Mouse (Mus musculus) T-helper 1 cell (primary cell): ENCODE measurements around the gene Zfp804b.
"Not testable (repeated sequence)": the region's sequence is repeated elsewhere in the genome, so short reads cannot be mapped to it uniquely, and the experiment has no call there.

Experiments used
- in situ Hi-C: fragments of 300-600 bp; cut with MboI, MseI; formaldehyde crosslinking; loops from one replicate; pipeline ENCODE4 v1.15.1; 2025; ENCODE audit warnings: high pct_unique_total_duplicates

Zfp804b gene

GRCm38 (mm10) chr5:7344145-7345010 is at the start of gene Zfp804b:
Gene Zfp804b, minus strand, starts transcription at chr5:7344756.
- in situ Hi-C loops = no loop called here

GRCm38 (mm10) chr5:7364616-7365015 is 20.1 kb upstream of the Zfp804b start:
- in situ Hi-C loops = not testable (repeated sequence)

GRCm38 (mm10) chr5:7345011-7345389 is 444 bp upstream of the Zfp804b start:
- in situ Hi-C loops = no loop called here

DNA sequence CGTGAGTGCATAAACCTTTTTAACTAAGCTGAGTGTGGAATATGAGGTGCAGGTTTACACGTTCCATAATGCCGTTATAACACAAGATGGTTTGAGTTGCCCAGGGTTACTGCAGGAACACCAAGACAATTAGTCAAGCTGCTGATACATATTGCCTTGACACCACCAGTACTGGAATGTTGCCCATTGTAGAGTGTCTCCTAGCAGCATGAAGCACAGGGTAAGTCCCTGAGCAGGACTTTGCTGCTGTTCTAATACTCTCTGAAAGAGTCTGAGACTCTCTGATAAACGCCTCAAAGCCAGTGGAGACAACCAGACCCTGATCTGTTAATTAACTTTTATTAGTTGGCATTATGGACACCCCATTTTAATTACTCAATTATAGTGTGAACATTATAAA is 19.0 kb downstream of the Zfp804b start:
- in situ Hi-C loops = no loop called here

DNA sequence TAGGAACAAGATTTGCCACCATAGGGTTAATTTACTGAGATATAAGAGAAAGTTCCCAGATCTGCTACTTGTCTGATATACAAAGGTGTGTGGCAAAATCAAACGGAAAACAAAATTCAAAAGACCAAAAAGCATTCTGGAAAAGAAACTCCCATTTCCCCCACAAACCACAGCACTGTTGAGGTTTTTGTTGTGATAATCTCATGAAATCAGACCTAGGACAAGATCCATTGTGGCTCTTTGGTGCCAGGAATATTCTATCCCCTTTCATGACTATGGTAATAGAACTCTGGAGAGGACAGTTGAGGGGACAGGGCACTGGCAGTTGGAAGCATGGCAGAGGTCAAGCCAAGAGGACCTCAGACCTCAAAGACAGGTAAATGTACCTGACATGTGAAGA is 40.7 kb downstream of the Zfp804b start, which contains the start of gene Tex47:
Tex47 (plus strand) TSS at position 301 of the 400 bp plus-strand sequence.
- in situ Hi-C loops = no loop called here

DNA sequence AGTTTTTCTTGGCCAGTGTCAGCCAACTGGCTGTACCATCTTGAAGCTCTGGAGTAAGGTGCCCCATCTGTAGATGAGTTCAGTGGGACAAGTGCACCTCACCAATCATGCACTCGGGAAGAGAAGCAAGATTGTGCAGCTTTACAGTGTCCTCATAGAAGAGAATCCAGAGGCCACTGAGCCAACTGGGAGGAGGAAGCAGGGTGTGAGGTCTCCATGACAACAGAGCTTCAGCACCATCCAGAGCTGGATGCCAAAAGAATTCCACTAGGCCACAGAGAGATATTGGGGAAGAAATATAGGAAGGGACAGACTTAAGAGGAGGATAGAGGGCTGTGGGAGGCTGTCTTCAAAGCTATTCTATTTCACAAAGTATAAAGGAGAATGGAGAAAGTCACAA is 41.6 kb downstream of the Zfp804b start:
- in situ Hi-C loops = no loop called here

DNA sequence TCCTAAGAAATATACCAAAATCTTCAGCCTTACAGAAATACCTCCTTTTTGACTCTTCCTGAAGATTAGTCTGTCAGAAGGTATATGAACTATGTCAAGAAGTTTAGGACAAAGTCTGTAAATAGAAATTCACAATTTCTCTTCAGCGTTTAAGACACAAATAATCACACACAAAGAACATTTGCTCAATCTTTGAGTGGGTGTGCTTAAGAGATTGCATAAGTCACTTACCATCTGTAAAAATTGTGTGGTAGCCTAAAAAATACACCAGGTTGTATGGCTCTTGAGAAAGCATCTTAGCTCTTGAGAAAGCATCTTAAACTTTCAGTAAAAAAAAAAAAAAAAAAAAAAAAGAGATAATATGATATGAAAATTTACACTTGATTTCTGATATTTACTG is 60.2 kb downstream of the Zfp804b start:
- in situ Hi-C loops = no loop called here

DNA sequence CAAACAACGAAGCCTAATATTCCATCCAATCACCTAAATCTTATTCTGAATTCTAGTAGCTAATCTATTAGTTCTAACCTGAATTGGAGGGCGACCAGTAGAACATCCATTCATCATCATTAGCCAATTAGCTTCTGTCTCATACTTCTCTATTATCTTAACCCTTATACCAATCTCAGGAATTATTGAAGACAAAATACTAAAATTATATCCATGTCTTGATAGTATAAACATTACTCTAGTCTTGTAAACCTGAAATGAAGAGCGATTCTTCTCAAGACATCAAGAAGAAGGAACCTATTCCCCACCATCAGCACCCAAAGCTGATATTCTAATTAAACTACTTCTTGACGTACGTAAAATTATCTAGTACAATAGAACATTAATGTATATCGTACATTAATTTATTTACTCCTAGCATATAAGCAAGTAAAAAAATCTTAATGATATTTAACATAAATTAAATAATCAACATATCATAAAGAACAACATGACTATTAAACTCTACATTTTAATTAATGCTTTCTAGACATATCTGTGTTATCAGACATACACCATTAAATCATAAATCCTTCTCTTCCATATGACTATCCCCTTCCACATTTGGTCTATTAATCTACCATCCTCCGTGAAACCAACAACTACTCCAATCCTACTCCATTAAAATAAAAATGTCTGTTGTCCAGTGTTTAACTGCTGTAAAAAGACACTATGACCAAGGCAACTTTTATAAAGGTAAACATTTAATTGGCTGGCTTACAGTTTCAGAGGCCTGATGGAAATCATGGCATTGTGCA is 67.7 kb downstream of the Zfp804b start:
- in situ Hi-C loops = no loop called here

- in situ Hi-C loops = no loop called here
These were observed 167.0 kb downstream of the Zfp804b start for GRCm38 (mm10) chr5:7177589-7177988.

- in situ Hi-C loops = no loop called here
These were observed 204.9 kb downstream of the Zfp804b start for GRCm38 (mm10) chr5:7139658-7140057.

- in situ Hi-C loops = no loop called here
These were observed 242.2 kb downstream of the Zfp804b start for GRCm38 (mm10) chr5:7102387-7102786.

DNA sequence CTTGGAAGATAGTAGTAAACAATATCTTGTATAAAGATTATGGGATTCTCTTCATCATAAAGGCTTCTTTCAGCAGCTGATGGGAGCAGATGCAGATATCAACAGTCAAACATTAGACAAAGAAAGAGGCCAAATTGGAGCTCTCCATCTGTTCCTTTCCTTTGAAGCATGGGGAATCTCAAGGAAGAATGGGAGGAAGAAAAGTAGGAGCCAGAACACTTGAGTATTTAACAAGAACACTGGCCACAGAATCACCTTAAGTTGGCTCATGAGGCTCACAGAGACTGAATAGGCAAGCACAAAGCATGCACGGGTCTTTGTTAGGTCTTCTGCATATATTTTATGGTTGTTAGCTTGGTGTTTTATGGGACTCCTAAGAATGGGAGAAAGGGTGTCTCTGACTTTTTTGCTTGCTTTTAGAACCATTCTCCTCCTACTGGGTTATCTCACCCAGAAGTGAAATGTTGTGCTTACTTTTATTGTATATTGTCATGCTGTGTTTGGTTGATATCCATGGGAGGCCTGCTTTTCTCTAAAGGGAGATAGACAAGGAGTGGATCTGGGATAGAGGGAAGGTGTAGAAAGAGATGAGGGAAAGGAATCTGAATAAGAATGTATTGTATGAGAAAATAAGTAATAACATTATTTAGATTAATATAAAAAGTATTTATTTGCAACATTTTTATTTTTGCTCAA is 270.5 kb downstream of the Zfp804b start:
- in situ Hi-C loops = no loop called here

DNA sequence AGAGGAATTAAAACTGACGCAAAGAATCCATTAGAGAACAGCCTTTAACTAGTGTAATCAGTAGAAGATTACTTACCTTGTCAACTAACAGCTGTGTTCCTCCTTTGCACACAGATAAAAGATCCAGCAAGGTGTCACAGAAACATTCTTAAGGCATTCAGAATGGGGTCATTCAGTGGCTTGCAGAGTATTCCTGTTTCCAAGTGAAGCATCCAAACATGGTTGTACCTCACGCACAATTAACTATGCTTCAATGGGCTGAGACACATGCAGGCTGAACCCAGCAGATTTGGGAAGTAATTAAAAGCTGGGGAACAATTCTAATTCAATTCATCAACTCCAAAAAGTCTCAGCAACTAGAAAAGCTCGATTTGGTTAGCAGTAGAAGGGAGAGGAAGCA is 337.1 kb downstream of the Zfp804b start:
- in situ Hi-C loops = loop anchor here (10.0 kb wide), 1 partner anchor 467 kb away; no protein-coding TSS in a partner anchor

DNA sequence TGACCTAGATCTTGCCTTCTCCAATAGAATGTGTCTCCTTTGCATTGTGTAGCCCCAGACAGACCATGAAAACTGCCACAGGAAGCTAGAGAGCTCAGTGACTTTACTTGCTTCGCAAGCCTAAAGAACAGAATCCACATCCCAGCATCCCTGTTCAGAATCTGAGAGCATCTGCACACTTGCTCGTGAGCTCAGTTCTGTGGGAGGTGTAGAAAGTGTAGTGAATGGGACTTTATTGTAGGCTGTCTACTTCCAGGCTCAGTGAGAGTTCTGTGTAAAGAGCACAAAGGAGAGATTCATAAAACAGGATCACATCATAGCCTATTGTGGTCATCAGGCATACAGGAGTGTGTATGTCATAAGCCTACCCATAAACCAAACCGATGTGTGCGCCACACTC is 360.6 kb downstream of the Zfp804b start:
- in situ Hi-C loops = no loop called here

DNA sequence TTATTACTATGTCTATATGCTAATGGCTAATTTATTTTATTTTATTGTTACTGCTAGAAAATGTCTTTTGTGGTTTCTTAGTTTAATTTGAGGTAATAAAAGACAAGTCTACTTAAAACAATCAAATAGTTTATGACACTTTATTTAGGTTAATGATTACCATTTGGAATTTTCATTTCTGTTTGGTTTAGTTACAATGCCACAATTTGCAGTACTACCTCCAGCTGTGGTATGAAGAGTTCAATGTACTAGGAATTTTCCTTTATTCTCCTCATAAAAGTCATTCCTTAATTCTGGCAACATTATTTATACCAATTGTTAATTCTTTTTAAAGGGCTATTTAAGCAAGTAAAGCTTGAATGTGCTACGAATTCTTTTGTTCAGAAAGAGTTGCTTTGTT is 409.7 kb downstream of the Zfp804b start:
- in situ Hi-C loops = no loop called here

DNA sequence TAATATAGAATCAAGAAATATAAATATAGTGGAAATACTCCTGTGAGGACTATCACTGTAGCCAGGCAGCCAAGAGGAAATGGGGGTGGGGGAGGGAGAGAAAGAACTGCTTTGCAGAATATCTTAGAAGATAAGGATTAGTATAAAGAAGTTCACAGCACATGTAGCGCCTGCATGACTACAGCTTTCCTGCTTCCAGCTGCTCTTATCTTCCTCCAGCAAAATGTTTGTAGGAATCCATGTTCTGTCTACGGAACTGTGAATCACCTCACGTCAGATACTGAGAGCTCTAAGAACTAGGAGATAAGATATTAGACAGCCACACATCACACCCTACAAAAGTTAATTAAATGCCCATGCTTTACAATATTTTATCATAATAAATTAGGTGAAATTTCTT is 433.3 kb downstream of the Zfp804b start:
- in situ Hi-C loops = no loop called here

GRCm38 (mm10) chr5:6881396-6881795 is 463.2 kb downstream of the Zfp804b start:
- in situ Hi-C loops = no loop called here

GRCm38 (mm10) chr5:6871566-6871965 is 473.0 kb downstream of the Zfp804b start:
- in situ Hi-C loops = no loop called here

- in situ Hi-C loops = no loop called here
These were observed 473.6 kb downstream of the Zfp804b start for GRCm38 (mm10) chr5:6870970-6871369.

GRCm38 (mm10) chr5:6795396-6795795 is 549.2 kb downstream of the Zfp804b start:
- in situ Hi-C loops = no loop called here

DNA sequence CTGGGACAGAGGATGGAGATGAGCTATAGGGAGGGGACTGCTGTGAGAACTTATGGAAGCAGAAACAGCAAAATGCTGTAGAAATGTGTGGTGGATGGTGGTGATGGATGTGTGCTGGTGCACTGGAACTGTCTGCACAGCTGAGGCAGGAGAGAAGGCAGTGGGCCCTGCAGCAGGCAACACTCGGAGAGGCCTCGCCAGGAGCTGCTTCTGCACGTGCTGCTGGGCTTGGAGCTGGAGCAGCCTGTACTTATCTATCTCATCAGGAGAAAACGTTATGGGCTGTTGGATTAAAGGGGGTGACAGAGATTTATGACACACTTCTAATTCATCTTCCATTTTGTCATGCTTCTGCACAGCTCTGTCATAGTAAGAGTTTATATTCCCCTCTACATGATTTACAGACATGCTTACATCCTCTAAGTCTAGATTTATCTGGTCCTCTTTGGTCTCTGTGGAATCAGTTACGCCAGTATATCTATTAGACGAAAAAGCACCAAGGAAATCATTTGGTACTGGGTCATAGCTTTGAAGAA is 575.1 kb downstream of the Zfp804b start:
- in situ Hi-C loops = no loop called here
